Mouse (Mus musculus): ENCODE results near the gene 1700021F05Rik.
A peak's percentile ranks its signal among the peaks of the same experiment; 100 is the strongest.

1700021F05Rik gene

DNA sequence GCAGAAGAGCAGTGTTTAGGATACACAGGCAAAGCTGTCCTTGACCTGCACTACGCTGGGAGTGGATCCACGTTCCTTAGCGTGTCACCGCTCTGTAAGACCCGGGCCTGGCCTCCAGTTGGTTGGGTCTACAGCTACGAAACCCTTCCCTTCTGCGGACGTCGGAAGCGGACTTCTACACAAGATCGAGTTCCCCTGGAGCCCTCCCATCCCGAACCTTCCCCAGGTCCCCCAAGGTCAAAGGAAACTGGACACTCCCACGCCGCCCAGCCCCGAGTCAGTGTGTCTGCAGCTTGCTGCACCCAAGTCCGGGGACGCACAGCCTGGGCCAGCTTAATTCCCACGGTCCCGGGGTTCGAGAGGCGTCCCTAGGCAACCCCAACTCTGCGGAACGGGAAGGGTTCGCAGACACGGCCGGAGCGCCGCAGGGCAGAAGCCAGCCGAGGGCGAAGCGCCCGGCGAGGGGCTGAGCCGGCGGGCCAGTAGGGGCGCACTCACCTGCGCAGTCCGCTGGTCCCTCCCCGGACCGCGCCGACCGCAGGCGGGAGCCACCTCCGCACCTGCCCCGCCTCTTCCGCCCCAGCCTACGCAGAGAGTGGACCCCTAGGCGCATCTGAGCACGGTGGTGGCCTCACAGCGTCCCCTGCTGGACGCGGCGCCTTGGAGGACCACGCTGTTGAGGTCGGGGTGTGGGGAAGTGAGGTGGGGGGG is at the start of gene 1700021F05Rik:
1700021F05Rik (minus strand) TSS at position 553 of the 711 bp plus-strand sequence.
- DNase-seq (ENCODE audit: low spot score in 2 of 2), result peak; percentile 91 to 95

DNA sequence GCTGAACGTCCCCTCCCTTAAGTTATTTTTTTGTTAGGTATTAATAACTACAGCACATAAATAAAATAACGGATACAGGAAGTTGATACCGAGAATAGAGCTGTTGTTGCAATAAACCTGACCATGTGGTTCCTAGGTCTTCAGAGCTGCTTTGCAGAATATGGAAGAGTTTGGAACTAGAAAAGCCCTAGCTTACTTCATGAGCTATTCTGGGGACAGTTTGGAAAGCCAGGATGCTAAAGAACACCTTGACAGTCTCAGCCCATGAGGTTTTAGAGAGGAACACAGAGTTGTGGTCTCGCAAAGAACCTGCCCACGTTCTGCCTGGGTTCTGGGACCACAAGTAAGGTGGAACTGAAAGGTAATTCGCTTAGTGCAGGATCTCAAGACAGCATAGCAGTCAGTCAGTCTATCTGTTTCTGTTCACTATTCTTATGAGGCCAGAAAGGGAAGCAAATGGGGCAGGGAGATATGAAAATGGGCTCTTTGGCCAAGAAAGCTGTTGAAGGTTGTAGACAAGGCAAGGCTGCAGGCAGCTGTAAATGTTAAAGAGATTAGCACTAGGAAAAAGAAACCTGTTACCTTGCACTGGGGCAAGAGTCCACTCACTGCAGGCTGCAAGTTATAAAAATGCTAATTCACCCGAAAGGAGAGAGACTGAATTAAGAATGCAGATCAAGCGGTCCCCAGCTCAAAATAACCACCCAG is 47.8 kb upstream of the 1700021F05Rik start:
- peak in 1 of 2 experiments; percentile 10 for DNase-seq (ENCODE audit: low spot score in 2 of 2)

DNA sequence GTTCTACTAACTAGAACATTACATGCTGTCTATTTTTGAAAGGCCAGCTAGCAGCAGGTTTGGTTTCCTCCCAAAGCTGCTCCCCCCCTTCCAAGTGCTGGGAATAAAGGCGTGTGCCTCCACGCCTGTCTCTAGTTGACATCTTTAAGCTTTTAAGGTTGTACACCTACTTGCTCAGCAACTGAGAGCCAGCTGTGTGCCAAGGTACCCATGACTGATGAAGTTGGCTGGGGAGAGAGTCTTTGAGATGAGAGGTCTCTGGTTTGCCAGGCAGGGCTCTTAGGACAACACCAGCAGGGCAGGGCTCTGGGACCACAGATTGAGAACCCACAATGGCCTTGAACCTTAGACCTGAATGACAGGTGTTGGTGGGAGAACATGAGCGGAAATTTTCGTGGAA is 43.7 kb upstream of the 1700021F05Rik start:
- DNase-seq (ENCODE audit: low spot score in 2 of 2), result no peak

DNA sequence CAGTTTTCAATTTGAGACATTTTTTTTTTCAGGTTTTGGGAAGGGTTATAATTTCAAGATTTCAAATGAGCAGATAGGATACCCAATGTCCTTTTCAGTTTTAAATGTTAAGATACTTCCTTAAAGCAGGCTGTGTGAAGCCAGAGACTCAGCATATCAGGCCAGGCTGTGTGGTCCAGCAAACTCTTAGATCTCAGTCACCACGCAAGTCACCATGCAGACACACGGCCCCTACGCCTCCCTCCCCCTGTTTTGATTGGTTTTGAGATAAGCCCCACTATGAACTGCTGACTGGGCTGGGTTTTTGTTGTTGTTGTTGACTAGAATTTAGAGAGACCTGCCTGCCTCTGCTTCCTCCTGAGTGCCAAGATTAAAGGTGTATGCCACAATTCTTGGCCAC is 40.5 kb upstream of the 1700021F05Rik start:
- no peak for DNase-seq (ENCODE audit: low spot score in 2 of 2)

DNA sequence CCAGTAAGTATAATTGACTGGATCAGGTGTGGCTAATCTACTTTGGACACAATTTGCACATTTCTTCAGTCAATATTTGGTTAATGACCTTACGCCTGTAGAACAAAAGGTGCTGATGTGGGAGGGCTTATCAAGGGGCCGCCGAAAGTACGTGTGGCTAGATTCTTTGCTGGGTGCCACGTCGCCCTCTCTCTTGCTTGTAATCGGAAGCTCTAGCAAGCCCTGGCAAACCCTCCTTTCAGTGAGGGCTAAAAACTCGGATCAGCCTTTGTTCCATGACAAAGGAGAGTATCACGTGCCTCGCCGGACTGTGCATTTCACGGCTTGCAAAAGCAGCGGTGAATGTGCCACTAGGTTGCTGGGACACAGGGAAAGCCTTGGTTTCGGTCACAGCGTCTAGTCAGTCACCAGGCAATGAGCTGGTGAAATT is 39.9 kb upstream of the 1700021F05Rik start:
- DNase-seq (ENCODE audit: low spot score in 2 of 2), result no peak

DNA sequence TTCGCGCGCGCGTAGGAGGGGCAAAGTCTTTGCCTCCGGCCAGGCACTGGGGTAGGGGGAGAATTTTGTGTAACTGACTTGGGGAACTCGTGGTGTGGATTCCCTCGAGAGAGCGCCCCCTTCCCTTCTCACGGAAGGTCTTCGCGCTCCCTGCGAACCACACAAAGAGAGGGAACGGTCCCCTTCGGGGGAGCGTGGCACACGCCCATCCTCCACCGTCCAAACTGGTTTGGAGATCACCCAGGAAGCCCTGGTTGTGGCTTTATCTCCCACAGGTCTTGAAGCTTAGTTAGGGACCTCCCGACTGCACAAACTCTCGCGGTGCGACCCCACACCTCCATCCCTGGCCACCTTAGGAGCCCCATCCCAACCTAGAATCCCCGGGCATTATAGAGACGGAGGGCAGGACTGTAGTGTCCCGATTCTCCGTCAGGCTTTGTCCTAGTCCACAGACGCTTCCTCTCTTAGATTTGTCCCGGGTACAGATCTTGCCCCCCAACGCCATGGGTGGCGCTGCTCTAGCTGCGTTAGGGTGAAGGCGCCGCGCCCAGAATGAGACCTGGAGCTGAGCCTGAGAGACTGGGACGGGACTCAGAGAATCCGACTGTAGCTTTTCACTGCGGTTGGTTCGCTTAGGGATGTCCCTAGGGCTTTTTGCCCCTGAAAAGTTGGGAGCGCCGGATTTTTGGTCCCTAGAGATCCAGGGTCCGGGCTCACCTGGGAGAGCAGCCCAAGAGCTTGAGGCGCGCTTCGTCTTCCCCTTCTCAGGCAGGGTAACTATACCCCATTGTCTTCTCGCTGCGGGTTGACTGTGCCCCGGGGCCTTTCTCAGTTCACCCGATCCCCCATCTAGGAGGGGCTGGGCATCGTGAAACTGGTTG is 38.8 kb upstream of the 1700021F05Rik start:
- DNase-seq (ENCODE audit: low spot score in 2 of 2), result peak in 1 of 2 experiments; percentile 40

DNA sequence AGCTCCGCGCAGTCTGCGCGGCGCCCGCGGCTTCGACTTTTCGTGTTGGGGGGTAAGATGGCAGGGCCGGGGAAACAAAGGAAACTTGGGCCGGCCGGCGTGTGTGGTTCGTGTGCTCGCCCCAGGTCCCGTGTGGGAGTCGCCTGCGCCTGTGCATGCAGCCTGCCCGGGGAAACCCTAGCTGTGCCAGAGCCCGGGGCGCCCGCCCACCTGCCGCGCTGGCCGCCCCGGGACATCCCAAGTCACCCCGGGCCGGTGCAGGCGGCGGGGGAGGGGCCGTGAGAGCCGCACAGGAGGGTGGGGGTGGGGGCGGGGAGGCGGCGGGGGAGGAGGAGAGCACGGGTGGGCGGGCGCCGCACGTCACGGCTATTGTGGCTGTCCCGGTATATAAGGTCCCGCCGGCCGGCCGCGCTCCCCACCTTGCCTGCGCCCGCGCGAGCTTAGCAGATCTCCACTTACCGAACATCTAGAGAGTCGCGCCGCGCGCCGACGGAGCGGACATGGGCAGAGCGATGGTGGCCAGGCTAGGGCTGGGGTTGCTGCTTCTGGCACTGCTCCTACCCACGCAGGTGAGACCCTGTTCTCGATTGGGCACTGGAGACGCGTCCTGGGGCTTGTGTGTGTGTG is 38.1 kb upstream of the 1700021F05Rik start:
- peak in 1 of 2 experiments; percentile 80 for DNase-seq (ENCODE audit: low spot score in 2 of 2)

DNA sequence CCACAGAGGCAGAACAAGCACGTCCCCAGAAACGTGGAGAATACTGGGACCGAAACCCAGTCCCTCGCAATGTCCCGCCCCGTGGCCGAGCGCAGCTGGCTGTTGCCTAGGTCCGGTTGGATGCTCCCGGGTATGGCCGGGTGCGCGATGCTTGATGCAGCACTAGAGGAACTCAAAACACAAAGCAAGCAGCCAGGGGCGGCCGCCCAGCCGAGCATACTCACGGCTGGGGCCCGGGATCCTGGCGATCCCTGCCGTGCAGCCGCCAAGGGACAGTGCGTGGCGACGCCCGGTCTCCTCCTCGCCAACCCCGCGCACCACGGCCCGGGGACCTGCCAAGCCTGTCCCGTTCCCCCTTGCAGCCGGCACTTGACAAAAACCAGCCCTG is 37.6 kb upstream of the 1700021F05Rik start:
- DNase-seq (ENCODE audit: low spot score in 2 of 2), result peak in 1 of 2 experiments; percentile 40

DNA sequence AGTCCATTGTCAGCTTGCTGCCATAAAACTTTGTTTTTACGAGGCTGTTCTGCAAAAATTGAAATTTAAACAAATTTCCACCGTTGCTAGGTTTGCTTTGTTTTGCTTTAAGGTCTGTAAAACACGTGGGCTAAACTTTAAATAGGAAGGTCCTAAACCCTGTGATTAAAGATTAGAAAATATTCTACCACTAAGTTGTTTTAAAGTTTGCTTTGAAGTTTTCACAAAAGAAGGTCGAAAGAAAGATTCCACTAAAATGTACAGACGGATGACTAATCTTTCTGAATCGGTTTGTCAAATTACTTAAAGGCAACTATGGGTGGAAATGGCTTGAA is 37.2 kb upstream of the 1700021F05Rik start, which contains the start of gene Cd24a:
Cd24a (plus strand) TSS at position 288 of the 335 bp plus-strand sequence.
- no peak for DNase-seq (ENCODE audit: low spot score in 2 of 2)

DNA sequence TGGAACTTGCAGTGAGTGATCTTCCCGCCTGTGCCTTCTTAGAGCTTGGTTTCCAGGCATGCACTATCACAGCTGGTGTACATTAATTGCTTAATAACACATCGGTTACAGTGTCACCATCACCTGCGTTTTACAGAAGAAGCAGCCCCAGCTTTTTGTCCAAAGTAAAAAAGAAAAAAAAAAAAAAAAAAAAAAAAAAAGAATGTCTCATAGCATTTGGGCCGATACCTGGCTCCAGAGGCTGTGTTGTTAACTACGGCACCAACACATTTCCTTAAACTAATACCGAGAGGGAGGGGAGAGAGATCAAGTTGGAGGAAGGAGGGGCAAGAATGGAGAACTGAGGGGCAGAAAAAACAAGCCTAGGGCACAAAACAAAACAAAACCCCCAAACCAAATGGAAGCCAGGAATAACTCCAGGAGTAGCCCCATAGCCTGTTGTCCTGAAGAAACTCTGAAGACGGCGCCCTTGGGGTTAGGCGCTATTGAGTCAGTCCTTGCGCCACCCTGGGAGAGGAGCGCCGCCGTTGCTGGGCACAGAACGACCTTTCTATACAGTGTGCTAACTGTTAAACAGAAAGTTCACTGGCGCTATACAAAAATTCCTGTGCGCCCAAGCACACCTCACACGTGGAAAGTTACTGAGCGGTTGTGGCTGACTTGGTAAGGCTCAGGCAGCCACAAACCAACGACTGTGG is 36.7 kb upstream of the 1700021F05Rik start:
- no peak for DNase-seq (ENCODE audit: low spot score in 2 of 2)

DNA sequence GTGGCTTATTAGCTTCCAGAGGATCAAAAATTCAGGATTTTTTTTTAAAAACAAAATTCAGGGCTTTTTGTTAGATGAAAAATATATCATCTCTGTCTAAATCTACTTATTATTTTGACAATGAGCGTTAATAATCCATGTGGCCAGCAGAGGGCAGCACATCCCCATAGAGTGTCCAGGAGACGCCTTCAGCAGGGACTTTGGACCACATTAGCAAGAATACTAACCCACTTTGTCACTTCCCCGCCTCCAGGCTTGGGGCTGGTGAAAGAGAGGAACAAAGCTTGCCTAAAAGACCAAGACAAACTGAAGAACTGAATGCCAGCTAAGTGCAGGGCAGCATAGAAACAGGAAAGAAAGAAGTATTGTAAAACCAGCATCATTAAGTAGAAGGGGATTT is 34.2 kb upstream of the 1700021F05Rik start:
- peak; percentile 37 to 80 for DNase-seq (ENCODE audit: low spot score in 2 of 2)

DNA sequence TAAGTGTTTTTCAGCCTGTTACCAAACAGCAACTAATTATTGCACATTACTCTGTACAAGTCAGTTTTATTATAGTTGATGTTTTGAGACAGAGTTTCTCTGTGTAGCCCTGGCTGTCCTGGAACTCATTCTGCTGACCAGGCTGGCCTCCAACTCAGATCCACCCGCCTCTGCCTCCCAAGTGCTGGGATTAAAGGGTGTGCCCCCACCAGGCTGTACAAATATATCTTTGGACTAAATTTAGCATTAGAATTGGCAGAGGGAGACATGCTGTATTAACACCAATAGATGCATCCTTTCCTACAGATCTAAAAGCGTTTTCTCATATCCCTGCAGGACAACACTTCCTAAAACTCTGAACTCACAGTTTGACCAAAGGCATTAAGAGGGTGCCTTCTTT is 33.6 kb upstream of the 1700021F05Rik start:
- DNase-seq (ENCODE audit: low spot score in 2 of 2), result no peak

DNA sequence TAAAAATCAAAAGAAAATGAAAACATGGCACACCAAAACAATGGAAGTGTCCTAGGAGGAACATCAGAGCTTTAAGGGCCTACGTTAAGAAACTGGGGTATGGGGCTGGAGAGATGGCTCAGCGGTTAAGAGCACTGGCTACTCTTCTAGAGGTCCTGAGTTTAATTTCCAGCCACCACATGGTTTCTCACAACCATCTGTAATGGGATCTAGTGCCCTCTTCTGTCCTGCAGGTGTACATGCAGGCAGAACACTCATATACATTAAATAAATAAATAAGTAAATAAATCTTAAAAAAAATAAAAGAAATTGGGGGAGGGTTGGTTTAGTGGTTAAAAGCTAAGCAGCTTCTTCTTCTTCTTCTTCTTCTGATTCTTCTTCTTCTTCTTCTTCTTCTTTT is 20.5 kb upstream of the 1700021F05Rik start:
- DNase-seq (ENCODE audit: low spot score in 2 of 2), result no peak

DNA sequence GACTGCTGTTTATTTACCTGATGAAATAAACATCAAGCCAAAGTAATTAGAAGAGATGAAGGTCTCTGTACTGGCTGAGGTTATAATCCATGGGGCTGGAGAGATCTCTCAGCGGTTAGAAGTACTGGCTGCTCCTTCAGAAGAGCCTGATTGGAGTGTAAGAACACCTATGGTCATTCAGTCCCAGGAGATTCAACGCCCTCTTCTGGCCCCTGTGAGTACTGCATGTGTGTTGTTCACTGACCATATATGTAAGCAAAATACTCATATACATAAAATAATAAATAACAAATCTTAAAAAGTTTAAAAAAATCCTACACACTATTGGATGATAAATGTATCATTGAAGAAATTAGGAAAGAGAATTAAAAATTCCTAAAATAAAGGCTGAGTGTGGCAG is 20.0 kb upstream of the 1700021F05Rik start:
- DNase-seq (ENCODE audit: low spot score in 2 of 2), result no peak

DNA sequence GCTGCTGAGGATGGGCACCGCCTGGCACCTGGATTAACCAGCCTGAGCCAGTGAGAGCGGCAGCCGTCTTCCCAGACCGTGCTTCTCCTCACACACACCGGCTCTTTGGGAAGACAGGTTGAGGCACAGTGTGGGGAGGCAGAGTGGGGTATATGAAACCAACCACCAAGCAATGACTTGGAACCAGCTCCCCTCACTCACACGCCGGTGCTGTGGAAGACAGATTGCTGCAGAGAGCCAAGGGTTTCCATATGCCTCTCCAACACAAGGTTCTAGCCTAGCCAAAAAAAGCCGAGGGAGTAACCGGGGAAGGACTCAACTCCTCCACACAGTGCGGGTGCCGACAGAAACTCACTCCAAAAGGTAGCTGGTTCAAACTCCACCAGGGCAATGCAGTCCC is 18.5 kb upstream of the 1700021F05Rik start:
- no peak for DNase-seq (ENCODE audit: low spot score in 2 of 2)

DNA sequence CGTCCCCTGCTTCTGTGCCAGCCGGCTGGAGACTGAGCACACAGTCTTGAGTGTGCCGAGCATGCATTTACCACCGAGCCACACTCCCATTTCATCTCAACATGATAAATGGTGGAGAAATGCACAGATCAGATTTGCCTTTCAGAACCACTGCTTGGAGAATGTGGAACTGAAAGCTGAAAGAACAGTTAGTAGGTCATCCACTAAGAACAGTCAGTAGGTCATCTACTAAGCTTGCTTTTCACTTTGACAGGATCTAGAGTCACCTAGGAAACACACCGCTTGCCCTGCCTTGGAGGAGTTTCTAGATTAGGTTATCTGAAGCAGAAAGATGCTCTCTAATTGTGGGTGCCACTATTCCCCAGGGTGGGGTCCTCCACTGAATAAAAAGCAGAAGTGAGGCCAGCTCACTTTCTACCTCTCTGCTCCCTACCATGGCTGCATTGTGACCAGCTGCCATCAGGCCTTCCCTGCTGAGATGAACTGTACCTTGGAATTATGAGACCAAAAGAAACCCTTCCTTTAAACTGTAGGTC is 16.9 kb upstream of the 1700021F05Rik start:
- no peak for DNase-seq (ENCODE audit: low spot score in 2 of 2)

DNA sequence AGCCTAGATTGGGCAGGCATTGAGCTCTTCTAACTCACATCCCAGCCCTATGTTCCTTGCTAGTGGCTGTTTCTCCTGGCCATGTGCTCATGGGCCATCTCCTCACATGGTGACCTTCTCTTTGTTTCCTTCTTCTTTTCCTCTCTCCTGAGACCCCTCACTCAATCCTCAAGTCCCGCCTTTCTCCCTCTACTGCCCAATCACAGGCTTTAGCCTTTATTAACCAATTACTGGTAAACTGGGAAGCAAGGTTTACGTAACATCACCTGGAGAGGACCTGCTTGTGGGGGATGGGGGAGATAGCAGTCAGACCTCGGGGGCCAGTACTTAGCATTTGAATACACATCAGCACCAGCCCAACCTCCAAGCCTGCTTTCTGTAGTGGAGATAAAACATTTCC is 10.6 kb upstream of the 1700021F05Rik start:
- DNase-seq (ENCODE audit: low spot score in 2 of 2), result no peak

DNA sequence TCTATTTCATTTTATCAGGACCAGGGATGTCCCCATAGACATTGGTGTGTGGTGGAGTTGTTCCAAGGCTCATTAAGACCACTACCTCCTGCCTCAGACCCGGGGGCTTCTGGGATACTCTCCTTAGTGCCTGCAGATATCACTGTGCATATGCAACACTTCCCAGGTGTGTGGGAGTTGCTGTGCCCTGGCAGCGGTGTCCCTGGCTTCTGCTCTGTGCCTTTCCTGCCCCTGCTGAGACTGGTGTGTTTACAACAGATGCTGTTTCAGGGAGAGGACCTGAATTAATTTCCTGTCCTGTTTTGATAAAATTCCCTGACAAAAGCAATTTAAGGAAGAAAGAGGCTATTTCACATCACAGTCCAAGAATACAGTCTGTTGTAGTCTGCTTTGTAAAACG is 10.1 kb upstream of the 1700021F05Rik start:
- no peak for DNase-seq (ENCODE audit: low spot score in 2 of 2)

DNA sequence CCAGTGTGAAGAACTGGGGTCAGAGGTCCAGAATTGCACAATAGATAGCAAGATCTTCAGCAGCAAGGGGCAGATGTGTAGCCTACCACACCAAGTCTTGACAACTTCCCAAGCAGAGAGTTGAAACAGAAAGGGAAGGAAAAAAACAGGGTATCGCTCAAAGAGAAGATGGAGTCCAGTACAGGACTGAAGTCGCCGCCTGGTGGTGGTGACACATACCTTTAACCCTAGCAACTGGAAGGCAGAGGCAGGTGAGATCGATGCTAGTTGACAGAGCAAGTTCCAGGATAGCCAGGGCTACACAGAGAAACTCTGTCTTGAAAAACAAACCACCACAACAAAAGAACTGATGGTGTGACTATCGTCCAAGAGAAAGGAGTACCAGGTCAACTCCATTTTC is 8.6 kb upstream of the 1700021F05Rik start:
- no peak for DNase-seq (ENCODE audit: low spot score in 2 of 2)

DNA sequence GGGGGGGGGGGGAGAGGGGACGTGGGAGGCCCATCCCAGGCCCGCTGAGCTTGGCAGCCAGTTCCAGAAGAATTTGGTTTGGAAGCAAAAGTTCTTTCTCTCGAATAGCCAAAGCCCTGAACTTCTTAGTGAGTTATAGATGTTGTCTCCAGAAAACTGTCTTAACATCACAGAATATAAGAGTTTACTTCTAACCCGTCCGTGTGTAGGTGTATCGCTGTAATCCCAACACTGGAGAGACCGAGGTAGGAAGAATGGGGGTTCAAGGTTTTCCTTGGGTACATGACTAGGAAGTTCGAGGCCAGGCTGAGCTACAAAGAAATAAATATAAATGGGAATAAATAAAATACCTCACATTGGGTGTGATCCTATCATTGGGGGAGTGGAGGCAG is 355 bp upstream of the 1700021F05Rik start:
- DNase-seq (ENCODE audit: low spot score in 2 of 2), result peak in 1 of 2 experiments; percentile 2

DNA sequence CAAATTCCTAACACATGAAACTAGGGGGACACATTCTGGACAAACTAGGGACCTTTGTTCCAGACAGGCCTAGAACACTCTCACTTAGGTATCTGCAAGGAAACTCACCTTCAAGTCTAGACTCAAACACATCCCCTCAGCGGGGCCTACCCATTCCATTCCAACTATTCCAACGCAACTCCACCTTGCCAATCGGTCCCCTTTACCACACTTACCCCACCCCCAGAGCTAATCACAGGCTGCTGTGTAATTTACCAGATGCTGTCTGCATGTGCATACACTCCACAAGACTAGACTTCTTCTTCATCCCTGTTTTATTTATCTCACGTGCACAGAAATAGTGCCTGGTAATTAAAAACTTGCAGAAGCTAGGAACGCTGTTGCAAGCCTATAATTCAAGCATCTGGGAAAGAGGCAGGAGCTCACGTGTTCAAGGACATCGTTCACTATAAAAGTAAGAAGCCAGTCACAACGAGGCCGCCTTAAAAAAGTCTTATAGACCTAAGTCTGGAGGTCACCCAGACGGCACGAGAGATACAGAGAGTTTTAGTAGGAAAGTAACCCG is 966 bp downstream of the 1700021F05Rik start:
- DNase-seq (ENCODE audit: low spot score in 2 of 2), result no peak
